Mouse (Mus musculus): ENCODE data around the gene Tbccd1. TPM values are rescaled to one million over a fixed set of nuclear protein-coding genes. Genes with fewer than 3 reads are reported as not detected.
A peak's percentile ranks its signal among the peaks of the same experiment; 100 is the strongest.

Gene Tbccd1
- polyA plus RNA-seq, 1 experiment from 2014 or later: 26.5 TPM

- Histone ChIP-seq H3K9ac (no peak overlapping the region), H3K9me3 (replicated peaks) (no peaks in the 10 kb centered on the region), H3K27ac (no peak overlapping the region), H3K27me3 (no peaks in the 10 kb centered on the region), H3K4me1 (peaks cover 14% of the 10 kb centered on the region), H3K36me3 (ENCODE audit: poor library complexity, severe bottlenecking) (no peaks in the 10 kb centered on the region), H3K4me2 (no peak overlapping the region), H3K4me3 (no peak overlapping the region)
- no peak for ATAC-seq
- WGBS: 91% methylated on average over 1 of the region's 1 CpGs
Measured at GRCm38 (mm10) chr16:22848331-22848730, 9.1 kb downstream of the Tbccd1 start.

- Histone ChIP-seq H3K4me2 (no peak overlapping the region), H3K27me3 (no peaks in the 10 kb centered on the region), H3K9ac (no peak overlapping the region), H3K4me1 (peaks cover 14% of the 10 kb centered on the region), H3K4me3 (no peak overlapping the region), H3K27ac (no peak overlapping the region), H3K36me3 (ENCODE audit: poor library complexity, severe bottlenecking) (no peaks in the 10 kb centered on the region), H3K9me3 (replicated peaks) (no peaks in the 10 kb centered on the region)
- WGBS: 88% methylated on average over 1 of the region's 1 CpGs
- no peak for ATAC-seq
Measured at GRCm38 (mm10) chr16:22847686-22848085, 9.8 kb downstream of the Tbccd1 start.

GRCm38 (mm10) chr16:22845481-22845880 lies 12.0 kb downstream of the Tbccd1 start:
- H3K27me3 ChIP-seq: no peaks in the 10 kb centered on the region
- 90% methylated on average over 4 of the region's 4 CpGs for WGBS

GRCm38 (mm10) chr16:22844834-22845233 lies 12.6 kb downstream of the Tbccd1 start:
- H3K9ac ChIP-seq: 0 out of 2 replicates have a peak overlapping the region, but pooled peaks have one; percentile 79
- peaks cover 14% of the 10 kb centered on the region for H3K4me1 ChIP-seq
- no peak for ATAC-seq
- peak overlapping the region; percentile 54 for H3K4me3 ChIP-seq
- 0 out of 2 replicates have a peak, but pooled peaks cover 3% of the 10 kb centered on the region for H3K36me3 ChIP-seq (ENCODE audit: poor library complexity, severe bottlenecking)
- no peak overlapping the region for H3K27ac ChIP-seq
- peak overlapping the region; percentile 87 for H3K4me2 ChIP-seq
- no peaks in the 10 kb centered on the region for H3K9me3 ChIP-seq (replicated peaks)
- 68% methylated on average over 5 of the region's 5 CpGs for WGBS
- H3K27me3 ChIP-seq: no peaks in the 10 kb centered on the region

More at GRCm38 (mm10) chr16:22845481-22845880, 12.0 kb downstream of the Tbccd1 start:
- Histone ChIP-seq H3K36me3 (ENCODE audit: poor library complexity, severe bottlenecking) (0 out of 2 replicates have a peak, but pooled peaks cover 3% of the 10 kb centered on the region), H3K4me2 (no peak overlapping the region), H3K4me3 (no peak overlapping the region), H3K4me1 (peaks cover 14% of the 10 kb centered on the region), H3K9me3 (replicated peaks) (no peaks in the 10 kb centered on the region), H3K9ac (no peak overlapping the region), H3K27ac (no peak overlapping the region)
- no peak for ATAC-seq

DNA sequence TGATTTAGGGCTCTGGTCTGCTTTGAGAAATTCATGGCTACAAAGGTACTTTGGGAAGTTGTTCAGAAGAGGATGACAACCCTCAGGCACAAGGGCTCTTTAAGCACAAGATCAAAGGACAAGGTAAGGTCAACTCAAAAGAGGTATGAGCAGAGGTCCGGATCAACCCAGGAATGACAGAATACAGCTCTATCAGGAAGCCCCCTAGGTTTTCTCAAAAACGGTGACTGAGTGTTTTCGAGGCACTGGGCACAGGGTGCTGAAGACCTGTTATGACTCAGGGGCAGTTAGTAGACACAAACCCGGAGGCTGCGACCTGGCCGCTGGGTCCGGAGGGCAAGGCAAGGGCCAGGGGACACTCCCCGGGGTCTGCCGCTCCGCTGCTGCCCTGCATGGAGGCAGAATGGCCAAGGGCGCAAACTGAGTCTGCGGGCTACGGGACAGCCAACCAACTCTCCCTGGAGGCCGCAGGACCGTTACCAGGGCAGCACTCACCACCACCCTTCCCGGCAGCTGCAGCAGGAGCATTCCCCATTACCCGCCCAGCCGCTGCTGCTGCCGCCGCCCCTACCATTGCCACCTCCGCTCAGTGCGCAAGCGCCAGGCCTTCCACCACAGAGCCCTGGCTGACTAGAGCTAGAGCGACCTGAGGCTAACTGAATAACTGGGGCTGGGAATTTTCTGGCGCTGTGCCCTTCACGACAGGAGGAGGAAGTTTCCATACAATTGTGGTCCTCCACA lies 13.2 kb downstream of the Tbccd1 start:
- peak; percentile 98 for ATAC-seq
- Histone ChIP-seq H3K27me3 (no peaks in the 10 kb centered on the region), H3K27ac (no peak overlapping the region; the same call in 1 of the 2 replicates), H3K4me2 (peak overlapping the region; percentile 87), H3K9ac (peak overlapping the region; percentile 79), H3K9me3 (replicated peaks) (no peaks in the 10 kb centered on the region), H3K4me1 (peaks cover 14% of the 10 kb centered on the region), H3K36me3 (ENCODE audit: poor library complexity, severe bottlenecking) (peaks cover 4% of the 10 kb centered on the region; the same call in 1 of the 2 replicates), H3K4me3 (peak overlapping the region; percentile 54)
- WGBS: 7% methylated on average over 23 of the region's 26 CpGs

GRCm38 (mm10) chr16:22842871-22843270 lies 14.6 kb downstream of the Tbccd1 start:
- Histone ChIP-seq H3K4me3 (no peak overlapping the region), H3K27me3 (no peaks in the 10 kb centered on the region), H3K4me2 (no peak overlapping the region), H3K36me3 (ENCODE audit: poor library complexity, severe bottlenecking) (peaks cover 12% of the 10 kb centered on the region), H3K27ac (no peak overlapping the region), H3K9me3 (replicated peaks) (no peaks in the 10 kb centered on the region), H3K4me1 (peaks cover 14% of the 10 kb centered on the region), H3K9ac (no peak overlapping the region)
- 95% methylated on average over 5 of the region's 5 CpGs for WGBS
- ATAC-seq: no peak

DNA sequence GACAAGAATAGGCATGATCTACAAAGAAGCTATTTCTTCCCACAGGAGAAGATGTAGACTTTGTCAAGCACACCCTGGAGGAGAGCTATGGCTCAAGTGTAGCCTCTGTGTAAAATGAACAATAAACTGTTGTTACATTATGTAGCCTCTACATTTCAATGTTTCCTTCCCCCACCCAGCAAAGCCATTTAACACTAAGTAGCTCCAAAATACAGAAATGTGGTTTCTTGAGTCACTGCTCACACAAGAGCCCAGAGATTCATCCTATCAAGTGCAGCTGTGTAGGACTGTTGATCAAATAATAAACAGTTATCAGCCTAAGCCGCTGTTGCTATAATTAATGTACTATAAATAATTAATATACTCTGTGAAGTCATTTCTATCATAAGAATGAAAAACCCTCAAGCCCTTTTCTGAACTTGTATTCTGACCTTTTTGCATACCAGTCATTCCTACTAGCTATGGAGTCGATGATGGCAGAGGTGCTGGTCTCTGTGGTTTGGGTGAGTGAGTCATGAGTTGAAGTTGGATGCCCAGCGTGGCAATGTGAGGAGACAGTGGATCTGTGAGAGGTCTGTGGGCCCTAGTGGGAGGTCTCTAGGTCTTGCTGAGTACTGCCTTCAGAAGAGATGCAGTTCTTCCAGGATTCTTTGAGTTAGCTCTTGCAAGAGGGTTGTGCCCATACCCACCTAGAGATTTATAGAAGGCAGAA lies 18.2 kb downstream of the Tbccd1 start:
- H3K27me3 ChIP-seq: no peaks in the 10 kb centered on the region
- H3K4me2 ChIP-seq: no peak overlapping the region
- H3K4me1 ChIP-seq: peaks cover 5% of the 10 kb centered on the region
- H3K4me3 ChIP-seq: no peak overlapping the region
- no peaks in the 10 kb centered on the region for H3K9me3 ChIP-seq (replicated peaks)
- WGBS: 91% methylated on average over 3 of the region's 3 CpGs
- H3K9ac ChIP-seq: no peak overlapping the region
- H3K27ac ChIP-seq: no peak overlapping the region
- no peak for ATAC-seq
- peaks cover 15% of the 10 kb centered on the region for H3K36me3 ChIP-seq (ENCODE audit: poor library complexity, severe bottlenecking)

- Histone ChIP-seq H3K27me3 (no peaks in the 10 kb centered on the region), H3K4me1 (no peaks in the 10 kb centered on the region), H3K27ac (no peak overlapping the region), H3K4me2 (no peak overlapping the region), H3K4me3 (no peak overlapping the region), H3K9ac (no peak overlapping the region), H3K36me3 (ENCODE audit: poor library complexity, severe bottlenecking) (peaks cover 9% of the 10 kb centered on the region), H3K9me3 (replicated peaks) (no peaks in the 10 kb centered on the region)
- ATAC-seq: no peak
- 88% methylated on average over 3 of the region's 3 CpGs for WGBS
Measured at GRCm38 (mm10) chr16:22832932-22833525, 24.4 kb downstream of the Tbccd1 start.

GRCm38 (mm10) chr16:22820731-22821130 lies 36.7 kb downstream of the Tbccd1 start:
- no peak overlapping the region for H3K27ac ChIP-seq
- H3K27me3 ChIP-seq: no peaks in the 10 kb centered on the region
- peak; percentile 59; the same call in 1 of the 2 replicates for ATAC-seq
- 49% methylated on average over 8 of the region's 8 CpGs for WGBS
- no peak overlapping the region for H3K9ac ChIP-seq
- no peak overlapping the region for H3K4me3 ChIP-seq
- H3K36me3 ChIP-seq (ENCODE audit: poor library complexity, severe bottlenecking): peaks cover 23% of the 10 kb centered on the region
- H3K9me3 ChIP-seq (replicated peaks): no peaks in the 10 kb centered on the region
- H3K4me2 ChIP-seq: no peak overlapping the region
- H3K4me1 ChIP-seq: no peaks in the 10 kb centered on the region

GRCm38 (mm10) chr16:22811477-22811876 lies 46.0 kb downstream of the Tbccd1 start, which contains the start of gene Crygs:
Gene Crygs, minus strand, starts transcription at chr16:22811577.
- Histone ChIP-seq H3K36me3 (ENCODE audit: poor library complexity, severe bottlenecking) (peaks cover 6% of the 10 kb centered on the region; the same call in 1 of the 2 replicates), H3K4me2 (no peak within 1 kb of the TSS), H3K4me3 (no peak within 1 kb of the TSS), H3K27ac (no peak within 1 kb of the TSS), H3K9ac (no peak within 1 kb of the TSS), H3K4me1 (no peaks in the 10 kb centered on the region), H3K27me3 (0 out of 2 replicates have a peak, but pooled peaks cover 11% of the 10 kb centered on the region), H3K9me3 (replicated peaks) (no peaks in the 10 kb centered on the region)
- 61% methylated on average over 2 of the region's 2 CpGs for WGBS
- no peak for ATAC-seq

- Histone ChIP-seq H3K4me3 (no peak overlapping the region), H3K27ac (no peak overlapping the region), H3K9ac (peak overlapping the region; percentile 34; the same call in 1 of the 2 replicates), H3K4me2 (peak overlapping the region; percentile 47), H3K9me3 (replicated peaks) (no peaks in the 10 kb centered on the region), H3K27me3 (0 out of 2 replicates have a peak, but pooled peaks cover 14% of the 10 kb centered on the region), H3K36me3 (ENCODE audit: poor library complexity, severe bottlenecking) (no peaks in the 10 kb centered on the region), H3K4me1 (no peaks in the 10 kb centered on the region)
- 12% methylated on average over 17 of the region's 17 CpGs for whole genome bisulfite sequencing
- ATAC-seq: peak; percentile 26; the same call in 1 of the 2 replicates
Measured at GRCm38 (mm10) chr16:22807468-22808070, 49.9 kb downstream of the Tbccd1 start.
